Comparison of ENCODE assay signal across 8 mouse cellular contexts in genomic region chrX:137037470-137037999, GRCm38 (mm10). TPM values are rescaled to one million over a fixed set of nuclear protein-coding genes. Genes with fewer than 3 reads are reported as not detected.
DNase-seq lines count a peak whose midpoint lies in the region; ATAC-seq and TF ChIP-seq lines count a peak whose summit lies in the region.

No protein-coding gene starts in this region.

- TF ChIP-seq RAD21 in MEL (IDR thresholded peaks at IDR 0.05; ENCODE audit: low read depth, low read length) = no peak

- no peak for TF ChIP-seq EP300 in MEL (IDR thresholded peaks at IDR 0.05; ENCODE audit: low read depth in 1 of 2, low read length in 2 of 2)

- WGBS in kidney, adult 2 months = 1% methylated on average over 12 of the region's 12 CpGs
- 25% methylated on average over 12 of the region's 12 CpGs for WGBS in forebrain, postnatal 0 days
- 23% methylated on average over 12 of the region's 12 CpGs for WGBS in midbrain, embryonic 11.5 days

- H3K27ac ChIP-seq in kidney, adult 2 months (ENCODE audit: insufficient read depth, low read depth, low read length) = no peak overlapping the region
- H3K27ac ChIP-seq in MEL (ENCODE audit: control insufficient read depth, low read depth, low read length) = no peak overlapping the region; the same call in 1 of the 2 replicates
- peak overlapping the region; percentile 94 for H3K27ac ChIP-seq in forebrain, postnatal 0 days (ENCODE audit: low read depth, low read length)
- H3K27ac ChIP-seq in midbrain, embryonic 11.5 days (ENCODE audit: low read depth, low read length) = no peak overlapping the region

- H3K36me3 ChIP-seq in kidney, adult 2 months (ENCODE audit: control insufficient read depth, insufficient read depth, low read length) = no peaks in the 10 kb centered on the region
- H3K36me3 ChIP-seq in MEL (ENCODE audit: control insufficient read depth in 1 of 2, insufficient read depth in 2 of 2, low read length in 2 of 2) = peaks cover 0 to 14% of the 10 kb centered on the region in 2 experiments; a peak in 2 of 4 replicates
- H3K36me3 ChIP-seq in forebrain, postnatal 0 days (ENCODE audit: insufficient read depth) = no peaks in the 10 kb centered on the region
- H3K36me3 ChIP-seq in midbrain, embryonic 11.5 days (ENCODE audit: control insufficient read depth, insufficient read depth, low read length) = no peaks in the 10 kb centered on the region

- H3K4me1 ChIP-seq in kidney, adult 2 months (ENCODE audit: control insufficient read depth, insufficient read depth, low read length) = no peaks in the 10 kb centered on the region
- H3K4me1 ChIP-seq in MEL (ENCODE audit: control insufficient read depth in 1 of 2, insufficient read depth in 2 of 2, low read length in 2 of 2) = peaks cover 0 to 9% of the 10 kb centered on the region in 2 experiments; a peak in 3 of 4 replicates
- H3K4me1 ChIP-seq in forebrain, postnatal 0 days (ENCODE audit: insufficient read depth) = no peaks in the 10 kb centered on the region
- H3K4me1 ChIP-seq in midbrain, embryonic 11.5 days (ENCODE audit: control insufficient read depth, insufficient read depth, low read length) = no peaks in the 10 kb centered on the region

- DNase-seq in kidney, adult 2 months = no peak
- no peak for DNase-seq in kidney, postnatal 14 days
- DNase-seq in MEL (ENCODE audit: low read depth, low spot score) = no peak
- no peak for DNase-seq in forebrain, postnatal 0 days
- no peak for DNase-seq in midbrain, embryonic 11.5 days (ENCODE audit: low spot score, missing footprints)
- no peak for DNase-seq in gastrocnemius, postnatal 10 days
- DNase-seq in thymus, postnatal 36 days = no peak
- DNase-seq in spleen, postnatal 36 days (ENCODE audit: low spot score in 2 of 2) = no peak

- peak overlapping the region; percentile 81 for H3K9ac ChIP-seq in MEL (ENCODE audit: control insufficient read depth, low read depth, low read length, poor library complexity, severe bottlenecking)
- H3K9ac ChIP-seq in forebrain, postnatal 0 days = peak overlapping the region; percentile 65
- peak overlapping the region; percentile 66 for H3K9ac ChIP-seq in midbrain, embryonic 11.5 days (ENCODE audit: low read length)

- H3K27me3 ChIP-seq in kidney, adult 2 months (replicated peaks; ENCODE audit: control insufficient read depth, insufficient read depth, low read length) = no peaks in the 10 kb centered on the region
- H3K27me3 ChIP-seq in MEL (ENCODE audit: control insufficient read depth in 1 of 2, insufficient read depth in 2 of 2, low read length in 2 of 2) = no peaks in the 10 kb centered on the region
- H3K27me3 ChIP-seq in forebrain, postnatal 0 days (ENCODE audit: insufficient read depth, low read length) = no peaks in the 10 kb centered on the region
- no peaks in the 10 kb centered on the region for H3K27me3 ChIP-seq in midbrain, embryonic 11.5 days (ENCODE audit: control insufficient read depth, insufficient read depth, low read length)

- no peaks in the 10 kb centered on the region for H3K9me3 ChIP-seq in MEL (replicated peaks; ENCODE audit: insufficient read depth, low read length)
- H3K9me3 ChIP-seq in forebrain, postnatal 0 days (ENCODE audit: low read length) = no peaks in the 10 kb centered on the region
- no peaks in the 10 kb centered on the region for H3K9me3 ChIP-seq in midbrain, embryonic 11.5 days (ENCODE audit: control insufficient read depth, low read length)

- H3K79me2 ChIP-seq in MEL (ENCODE audit: control insufficient read depth, insufficient read depth, low read length, poor library complexity) = peaks cover 29% of the 10 kb centered on the region

- no peak for TF ChIP-seq POLR2A in kidney, adult 2 months (IDR thresholded peaks at IDR 0.05; ENCODE audit: low read depth, low read length)
- no peak; a peak in 1 of 4 replicates for TF ChIP-seq POLR2A in MEL (IDR thresholded peaks at IDR 0.05; ENCODE audit: control insufficient read depth in 1 of 2, insufficient read depth in 1 of 2, low read depth in 1 of 2, low read length in 2 of 2, poor library complexity in 1 of 2)

- TF ChIP-seq CTCF in kidney, adult 2 months (conservative IDR thresholded peaks at IDR 0.05; ENCODE audit: insufficient read depth, insufficient read length, low read depth, low read length) = no peak
- no peak for TF ChIP-seq CTCF in MEL (IDR thresholded peaks at IDR 0.05 in 2 of 3, conservative IDR thresholded peaks at IDR 0.05 in 1 of 3; ENCODE audit: control insufficient read depth in 1 of 3, insufficient read depth in 1 of 3, low read depth in 2 of 3, low read length in 3 of 3, poor library complexity in 1 of 3, severe bottlenecking in 1 of 3)
- TF ChIP-seq CTCF in forebrain, postnatal 0 days (IDR thresholded peaks at IDR 0.05; ENCODE audit: low read depth) = no peak

- peak; percentile 42 for ATAC-seq in forebrain, postnatal 0 days
- no peak for ATAC-seq in midbrain, embryonic 11.5 days (ENCODE audit: low FRiP score)

- peak overlapping the region; percentile 99 for H3K4me3 ChIP-seq in kidney, adult 2 months (ENCODE audit: insufficient read depth, low read depth, low read length)
- peak overlapping the region; percentile 84 to 99 for H3K4me3 ChIP-seq in MEL (ENCODE audit: control insufficient read depth in 1 of 2, insufficient read depth in 1 of 2, low read depth in 2 of 2, low read length in 2 of 2)
- peak overlapping the region; percentile 48 for H3K4me3 ChIP-seq in forebrain, postnatal 0 days (ENCODE audit: low read depth, low read length)
- peak overlapping the region; percentile 46 for H3K4me3 ChIP-seq in midbrain, embryonic 11.5 days (ENCODE audit: low read depth, low read length)

- peak overlapping the region; percentile 58 for H3K4me2 ChIP-seq in forebrain, postnatal 0 days (ENCODE audit: low read depth)
- H3K4me2 ChIP-seq in midbrain, embryonic 11.5 days = peak overlapping the region; percentile 53

TF ChIP-seq in MEL, 35 proteins besides CTCF, POLR2A, EP300 and RAD21:
- TF ChIP-seq ZMIZ1 (IDR thresholded peaks at IDR 0.05; ENCODE audit: low read depth, low read length) (0 out of 2 replicates have a peak, but pooled peaks have one; percentile 1), UBTF (IDR thresholded peaks at IDR 0.05; ENCODE audit: borderline replicate concordance, insufficient read depth, low read depth, low read length) (no peak), NRF1 (IDR thresholded peaks at IDR 0.05; ENCODE audit: insufficient read depth, low read depth, low read length, poor library complexity, severe bottlenecking) (no peak), SMC3 (IDR thresholded peaks at IDR 0.05; ENCODE audit: low read depth, low read length) (no peak), KAT2A (conservative IDR thresholded peaks at IDR 0.05; ENCODE audit: low read depth, low read length) (no peak), ZKSCAN1 (IDR thresholded peaks at IDR 0.05; ENCODE audit: low read depth, low read length) (no peak), GABPA (IDR thresholded peaks at IDR 0.05; ENCODE audit: low read depth, low read length) (no peak), ZC3H11A (IDR thresholded peaks at IDR 0.05; ENCODE audit: low read depth, low read length) (no peak)

RNA-seq across cellular contexts. Expression of gene Slc25a53, which starts 0.6 kb away (rescaled TPM):
- polyA plus RNA-seq in kidney, adult 2 months (2012; rRNA removed) = 2.2 and 2.4 TPM in 2 replicates
- total RNA-seq in MEL (2012; rRNA removed) = 4.2 and 5.1 TPM in 2 replicates
- polyA plus RNA-seq in MEL (2012; ENCODE audit: insufficient read depth in 1 of 2, insufficient read length in 2 of 2, low read depth in 1 of 2, low replicate concordance in 2 of 2, missing spikeins in 1 of 2) = 1 to 10 TPM in 1 of 2 experiments, not detected in 1; 8.6 TPM
- total RNA-seq in forebrain, postnatal 0 days (2014; rRNA removed) = 18.7 and 48.5 TPM in 2 replicates
- polyA plus RNA-seq in forebrain, postnatal 0 days (2015; fragmentation: Nextera tagmentation; extraction: Ambion mirVana) = 10.7 and 12.3 TPM in 2 replicates
- 11.9 and 13.0 TPM in 2 replicates for polyA plus RNA-seq in midbrain, embryonic 11.5 days (2014; fragmentation: Nextera tagmentation; extraction: Ambion mirVana)
- 1 to 10 TPM; 4.1 to 6.4 TPM for total RNA-seq in gastrocnemius, postnatal 10 days (2021)

RNA-seq across cellular contexts. Expression of gene Fam199x, which starts 11.9 kb away (rescaled TPM):
- 0.83 and 0.91 TPM in 2 replicates for polyA plus RNA-seq in kidney, adult 2 months (2012; rRNA removed)
- total RNA-seq in MEL (2012; rRNA removed) = 8.4 and 10.4 TPM in 2 replicates
- polyA plus RNA-seq in MEL (2012; ENCODE audit: insufficient read depth in 1 of 2, insufficient read length in 2 of 2, low read depth in 1 of 2, low replicate concordance in 2 of 2, missing spikeins in 1 of 2) = 1 to 10 TPM in 1 of 2 experiments, not detected in 1; 5.9 TPM
- total RNA-seq in forebrain, postnatal 0 days (2014; rRNA removed) = 10.3 and 13.7 TPM in 2 replicates
- 3.2 and 5.3 TPM in 2 replicates for polyA plus RNA-seq in forebrain, postnatal 0 days (2015; fragmentation: Nextera tagmentation; extraction: Ambion mirVana)
- 13.4 and 15.1 TPM in 2 replicates for polyA plus RNA-seq in midbrain, embryonic 11.5 days (2014; fragmentation: Nextera tagmentation; extraction: Ambion mirVana)
- 1 to 10 TPM; 4.4 to 4.8 TPM for total RNA-seq in gastrocnemius, postnatal 10 days (2021)

RNA-seq across cellular contexts. Expression of gene Zcchc18, which starts 44.6 kb away (rescaled TPM):
- 0.30 and 0.92 TPM in 2 replicates for polyA plus RNA-seq in kidney, adult 2 months (2012; rRNA removed)
- 0.04 TPM in 1 of 2 replicates, not detected in the other for total RNA-seq in MEL (2012; rRNA removed)
- polyA plus RNA-seq in MEL (2012; ENCODE audit: insufficient read depth in 1 of 2, insufficient read length in 2 of 2, low read depth in 1 of 2, low replicate concordance in 2 of 2, missing spikeins in 1 of 2) = under 1 TPM in 1 of 2 experiments, not detected in 1; 0.61 TPM
- 197 and 225 TPM in 2 replicates for total RNA-seq in forebrain, postnatal 0 days (2014; rRNA removed)
- 361 and 445 TPM in 2 replicates for polyA plus RNA-seq in forebrain, postnatal 0 days (2015; fragmentation: Nextera tagmentation; extraction: Ambion mirVana)
- 85.9 and 89.2 TPM in 2 replicates for polyA plus RNA-seq in midbrain, embryonic 11.5 days (2014; fragmentation: Nextera tagmentation; extraction: Ambion mirVana)
- total RNA-seq in gastrocnemius, postnatal 10 days (2021) = under 1 TPM; 0.49 to 0.68 TPM

Comparison
In these comparisons a context has a peak if more than half of its experiments do, and no peak if none do; other contexts are left out.
1. H3K4me3 ChIP-seq: peak in every context shown above with its lines; median percentile 99 in kidney, adult 2 months; 92 in MEL; 48 in forebrain, postnatal 0 days; 46 in midbrain, embryonic 11.5 days.
2. RNA of gene Zcchc18, which starts 44.6 kb away (polyA plus RNA-seq): 361 to 445 TPM in forebrain, postnatal 0 days and 85.9 to 89.2 TPM in midbrain, embryonic 11.5 days; 0.30 to 0.92 TPM in kidney, adult 2 months and 0.61 TPM in MEL; every median in the first group is over 10 times any median in the second.
3. Peak in every context shown above with its lines, with median percentiles within 50 percentile points of each other: H3K9ac ChIP-seq.